Mouse (Mus musculus) left cerebral cortex, postnatal 10 days (tissue): ENCODE measurements at regions not wholly inside any gene's neighbourhood (a gene's known extent, or its start where the extent isn't known, plus 50 kb on each side); places are given as distances from the start of the nearest gene placed in this dataset.

Source experiments
- DNase-seq, 2 experiments: peaks; one replicate each; pipeline ENCODE4 v3.0.0; 2021 to 2022; ENCODE audit warnings: low spot score in 2 of 2, mixed read lengths in 1 of 2; ENCODE audit errors: extremely low spot score in 1 of 2
- intact Hi-C: fragments of 180-260 bp; cut with DNase I; formaldehyde crosslinking; loops from one replicate; pipeline ENCODE4 v1.15.1; 2025

- no peak for DNase-seq
- intact Hi-C loops, result loop anchor here (2.0 to 10.0 kb wide), 3 partner anchors 154 to 906 kb away; no protein-coding TSS in a partner anchor
These were observed 146.9 kb upstream of the Gmnc start for GRCm38 (mm10) chr16:27138384-27138783.

DNA sequence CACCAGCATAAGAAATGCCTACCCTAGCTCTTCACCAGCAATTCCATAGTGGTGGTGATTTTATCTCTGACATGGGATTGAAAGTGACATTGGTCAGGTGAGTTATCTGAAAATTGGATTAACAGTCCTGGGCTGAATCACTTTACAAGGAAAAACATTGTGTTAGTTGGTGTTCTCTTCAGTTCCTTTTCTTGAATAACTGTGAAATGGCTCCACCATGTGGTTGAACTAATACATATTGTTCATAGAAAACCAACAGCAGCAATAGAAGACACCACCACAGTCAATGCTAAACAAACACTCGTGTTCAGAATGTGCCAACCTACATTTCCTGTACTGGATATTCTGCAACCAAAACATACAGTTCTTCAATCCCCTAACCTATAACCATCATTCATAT, 147.5 kb upstream of the Gmnc start:
- peak in 1 of 2 experiments; percentile 70 for DNase-seq
- intact Hi-C loops, result loop anchor here (2.0 to 10.0 kb wide), 3 partner anchors 154 to 906 kb away; no protein-coding TSS in a partner anchor

DNA sequence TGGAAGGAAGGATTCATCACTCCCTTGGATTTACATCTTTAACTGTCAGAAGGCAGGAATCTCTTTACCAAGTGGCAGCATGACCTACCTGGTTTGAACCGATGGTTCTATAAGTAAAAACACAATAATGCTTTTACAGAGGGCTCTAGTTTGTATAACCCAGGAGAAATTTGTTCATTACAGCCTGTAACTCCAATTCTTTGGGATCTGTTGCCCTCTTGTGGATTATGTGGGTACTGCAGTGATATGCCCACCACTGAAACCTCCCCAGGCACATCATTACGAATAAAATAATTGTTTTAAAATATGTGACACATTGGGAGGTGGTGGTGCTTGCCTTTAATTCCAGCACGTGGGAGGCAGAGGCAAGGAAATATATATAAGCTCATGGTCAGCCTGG, 148.6 kb upstream of the Gmnc start:
- intact Hi-C loops, result loop anchor here (5.0 to 10.0 kb wide), 3 partner anchors 317 to 1178 kb away; no protein-coding TSS in a partner anchor

DNA sequence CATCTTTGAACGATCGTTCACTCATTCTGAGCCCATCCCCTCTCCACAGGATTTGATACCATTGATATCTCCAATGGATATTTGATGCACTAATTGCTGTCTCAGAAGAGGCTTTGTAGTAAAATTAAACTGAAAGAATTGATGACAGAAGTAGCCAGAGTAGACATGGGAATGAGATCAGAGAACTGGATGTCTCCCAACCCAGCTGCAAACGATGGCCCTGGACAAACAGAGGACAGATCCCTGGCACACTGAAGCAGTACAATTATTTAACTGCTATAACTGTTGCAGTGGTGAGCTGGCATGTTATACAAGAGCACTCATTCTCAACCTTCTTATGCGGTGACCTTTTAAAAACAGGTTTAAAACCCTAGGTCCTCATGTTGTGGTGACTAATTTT, 151.5 kb upstream of the Ostn start:
- DNase-seq, result no peak
- intact Hi-C loops, result no loop called here

More for the DNA sequence above, 148.6 kb upstream of the Gmnc start:
- DNase-seq, result peak; percentile 28 to 55

GRCm38 (mm10) chr16:27195650-27196049, 111.6 kb upstream of the Ostn start:
- DNase-seq, result no peak
- intact Hi-C loops, result no loop called here
